Mouse (Mus musculus): ENCODE measurements at regions not wholly inside any gene's neighbourhood (a gene's known extent, or its start where the extent isn't known, plus 50 kb on each side); places are given as distances from the start of the nearest gene placed in this dataset.

GRCm38 (mm10) chr12:106871481-106871880 lies 617.0 kb upstream of the 3110018I06Rik start:
- TF ChIP-seq POLR2A (IDR thresholded peaks at IDR 0.05; ENCODE audit: control insufficient read depth in 1 of 2, insufficient read depth in 1 of 2, low read depth in 1 of 2, low read length in 2 of 2, poor library complexity in 1 of 2) = no peak
- no peak for TF ChIP-seq JUND (IDR thresholded peaks at IDR 0.05; ENCODE audit: low read depth, low read length)
- TF ChIP-seq GATA1 (IDR thresholded peaks at IDR 0.05; ENCODE audit: low read depth, low read length) = no peak
- no peak for TF ChIP-seq TBP (IDR thresholded peaks at IDR 0.05; ENCODE audit: low read depth, low read length)
- TF ChIP-seq MXI1 (IDR thresholded peaks at IDR 0.05; ENCODE audit: low read depth, low read length) = no peak
- no peak for TF ChIP-seq ZMIZ1 (IDR thresholded peaks at IDR 0.05; ENCODE audit: low read depth, low read length)
